Mouse (Mus musculus): ENCODE data around the gene Phactr4.
A peak's percentile ranks its signal among the peaks of the same experiment; 100 is the strongest.
"Not testable (repeated sequence)": the region's sequence is repeated elsewhere in the genome, so short reads cannot be mapped to it uniquely, and the experiment has no call there.

Gene Phactr4

DNA sequence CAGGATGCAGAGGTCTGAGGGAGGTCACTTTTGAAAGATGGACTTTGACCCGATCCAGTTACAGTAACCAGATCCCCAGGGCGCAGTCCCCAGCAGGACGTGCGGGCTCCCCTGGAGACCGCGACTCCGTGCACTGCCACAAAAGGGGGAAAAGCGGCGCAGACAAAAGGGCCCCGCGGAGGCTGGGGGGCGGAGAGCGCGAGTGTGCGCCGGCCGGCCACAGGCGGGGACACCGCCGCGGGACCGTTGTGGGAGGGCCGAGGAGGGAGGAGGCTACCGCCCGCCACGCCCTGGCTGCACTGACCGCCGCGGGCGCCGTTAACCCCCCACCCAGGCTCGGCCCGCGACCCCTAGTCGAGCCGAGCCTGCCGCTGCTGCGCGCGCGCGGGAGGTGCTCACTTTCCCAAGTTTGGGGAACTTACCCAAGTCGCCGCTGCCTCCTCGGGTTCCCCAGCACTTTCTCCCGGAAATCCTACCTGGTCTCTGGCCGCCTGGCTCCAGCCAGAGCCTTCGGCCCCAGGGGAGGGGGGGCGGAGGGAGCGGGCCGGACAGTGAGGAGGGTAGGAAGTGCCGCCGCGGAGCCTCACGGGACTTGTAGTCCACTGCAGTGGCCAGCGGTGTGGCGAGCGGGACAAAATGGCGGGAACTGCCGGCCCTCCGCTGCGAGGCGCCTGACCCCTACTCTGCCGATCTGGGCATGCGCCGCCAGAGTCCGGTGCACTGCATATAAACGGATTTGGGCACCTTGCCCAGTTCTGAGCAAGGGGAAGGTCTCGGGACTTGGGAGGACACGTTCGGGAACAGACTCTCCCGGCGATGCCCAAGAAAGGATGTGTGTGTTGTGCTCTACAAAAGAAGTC, at the start of gene Phactr4:
Gene Phactr4 (minus strand): TSS at position 567 of the 860 bp plus-strand sequence.
- peak; percentile 80 to 83 for DNase-seq (ENCODE audit: low read depth in 1 of 2, low spot score in 2 of 2)

GRCm38 (mm10) chr4:132469873-132470272, 47.6 kb upstream of the Phactr4 start:
- DNase-seq (ENCODE audit: low read depth in 1 of 2, low spot score in 2 of 2), result no peak

- DNase-seq (ENCODE audit: low read depth in 1 of 2, low spot score in 2 of 2), result no peak
These were observed 41.9 kb upstream of the Phactr4 start for GRCm38 (mm10) chr4:132464255-132464613.

DNA sequence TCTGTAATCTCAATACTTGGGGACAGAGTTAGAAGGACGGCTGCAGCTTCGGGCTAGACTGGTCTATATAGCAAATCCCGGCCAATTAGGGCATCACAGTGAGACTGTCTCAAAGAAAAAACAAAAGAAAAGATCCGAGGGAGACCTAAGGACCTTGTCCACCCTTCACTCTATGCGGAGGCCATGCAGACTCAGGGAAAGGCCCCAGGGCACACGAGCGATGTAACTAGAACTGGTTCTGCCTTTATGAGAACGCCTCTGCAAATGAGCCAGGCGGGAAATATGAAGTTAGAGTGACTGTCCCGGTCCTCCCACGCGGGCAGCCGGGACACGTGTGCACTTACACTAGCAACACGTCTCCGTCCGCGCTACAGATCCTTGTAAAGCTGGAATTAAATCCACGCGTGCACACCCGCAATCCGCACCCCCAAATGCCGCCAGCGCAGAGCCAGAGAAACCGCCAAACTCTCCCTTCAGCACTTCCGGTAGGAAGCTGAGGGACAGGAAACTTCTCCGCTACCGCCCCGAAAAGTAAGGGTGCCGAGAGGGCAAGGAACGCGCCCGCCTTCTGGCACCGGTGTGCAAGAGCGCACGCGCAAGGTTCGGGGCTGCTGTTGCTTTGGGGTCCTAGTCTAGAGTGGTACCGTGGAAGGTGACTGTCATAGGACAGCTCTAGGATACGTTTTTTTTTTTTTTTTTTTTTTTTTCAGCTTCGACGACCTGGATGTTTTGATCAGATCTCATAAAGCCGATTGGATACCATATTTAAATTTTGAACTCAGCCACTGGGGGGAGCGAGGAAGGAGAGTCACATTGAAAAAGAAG, 41.4 kb upstream of the Phactr4 start, which contains the start of gene Med18:
Gene Med18 (minus strand): TSS at position 492 of the 825 bp plus-strand sequence.
- peak; percentile 66 to 80 for DNase-seq (ENCODE audit: low read depth in 1 of 2, low spot score in 2 of 2)

- no peak for DNase-seq (ENCODE audit: low read depth in 1 of 2, low spot score in 2 of 2)
These were observed 40.5 kb upstream of the Phactr4 start for GRCm38 (mm10) chr4:132462836-132463235.

DNA sequence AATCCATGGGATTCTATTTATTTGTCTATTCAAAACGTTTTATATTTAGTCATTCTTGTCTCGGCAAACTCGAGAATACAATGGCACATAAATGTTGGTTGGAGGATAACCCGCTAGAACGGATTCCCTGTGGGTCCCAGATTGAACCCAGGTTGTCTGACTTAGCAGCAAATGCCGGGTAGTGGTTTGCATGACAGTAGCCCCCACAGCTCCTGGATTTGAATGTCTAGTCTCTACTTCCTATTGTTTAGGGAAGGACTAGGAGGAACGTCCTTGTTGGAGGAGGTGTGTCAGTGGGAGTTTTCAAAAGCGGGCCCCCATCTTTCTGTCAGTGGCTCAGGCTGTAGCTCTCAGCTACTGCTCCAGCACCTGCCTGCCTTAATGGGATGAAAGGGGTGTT, 37.9 kb upstream of the Phactr4 start:
- DNase-seq (ENCODE audit: low read depth in 1 of 2, low spot score in 2 of 2), result no peak

DNA sequence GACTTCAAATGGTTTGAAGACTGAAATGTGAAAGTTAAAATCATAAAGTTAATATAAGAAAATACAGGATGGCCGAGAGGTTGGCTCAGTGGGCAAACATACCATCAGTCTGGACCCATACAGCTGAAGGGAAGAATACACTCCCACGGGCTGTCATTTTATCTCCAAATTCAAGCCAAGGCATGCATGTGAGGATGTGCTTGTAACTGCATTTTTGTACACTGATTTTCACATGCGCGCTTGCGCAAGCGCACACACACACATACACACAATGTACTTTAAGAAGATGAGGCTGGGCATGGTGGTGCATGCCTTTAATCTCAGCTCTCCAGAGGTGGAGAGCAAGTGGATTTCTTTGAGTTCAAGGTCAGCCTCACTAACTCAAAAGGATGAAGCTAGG, 33.3 kb upstream of the Phactr4 start:
- no peak for DNase-seq (ENCODE audit: low read depth in 1 of 2, low spot score in 2 of 2)

DNA sequence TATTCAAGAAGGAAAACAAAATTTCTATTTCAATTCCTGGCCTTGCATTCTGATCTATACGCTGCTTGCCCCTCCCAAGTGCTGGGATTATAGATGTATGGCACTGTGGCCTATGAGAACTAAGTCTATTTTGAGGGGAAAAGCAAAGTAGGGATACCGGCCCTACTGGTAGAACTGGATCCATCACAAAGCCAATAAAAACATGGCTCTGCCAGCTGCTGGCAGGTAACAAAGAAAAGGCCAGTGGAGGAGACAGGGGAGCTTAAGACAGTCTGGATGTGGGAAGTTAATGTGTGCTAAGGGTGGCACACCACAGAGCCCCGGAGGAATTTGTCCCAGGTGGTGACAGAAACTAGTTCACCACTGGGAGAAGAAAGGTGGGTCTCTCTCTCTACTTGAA, 32.9 kb upstream of the Phactr4 start:
- no peak for DNase-seq (ENCODE audit: low read depth in 1 of 2, low spot score in 2 of 2)

DNA sequence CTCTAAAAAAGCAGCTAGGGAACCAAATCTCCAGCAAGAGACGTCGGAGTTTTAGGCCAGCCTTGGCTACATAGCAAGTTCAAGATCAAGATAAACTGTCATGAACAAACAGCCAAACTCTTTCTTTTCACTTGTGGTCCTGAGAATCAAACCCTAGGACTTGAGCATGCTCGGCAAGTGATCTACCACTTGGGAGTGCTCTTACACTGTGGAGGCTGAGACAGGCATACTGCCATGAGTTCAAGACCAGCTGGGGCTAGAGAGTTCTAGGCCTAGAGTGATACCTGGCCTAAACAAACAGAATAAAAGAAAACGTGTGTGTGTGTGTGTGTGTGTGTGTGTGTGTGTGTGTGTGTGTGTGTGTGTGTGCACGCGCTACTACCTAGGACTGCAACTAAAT, 31.9 kb upstream of the Phactr4 start:
- DNase-seq (ENCODE audit: low read depth in 1 of 2, low spot score in 2 of 2), result no peak

DNA sequence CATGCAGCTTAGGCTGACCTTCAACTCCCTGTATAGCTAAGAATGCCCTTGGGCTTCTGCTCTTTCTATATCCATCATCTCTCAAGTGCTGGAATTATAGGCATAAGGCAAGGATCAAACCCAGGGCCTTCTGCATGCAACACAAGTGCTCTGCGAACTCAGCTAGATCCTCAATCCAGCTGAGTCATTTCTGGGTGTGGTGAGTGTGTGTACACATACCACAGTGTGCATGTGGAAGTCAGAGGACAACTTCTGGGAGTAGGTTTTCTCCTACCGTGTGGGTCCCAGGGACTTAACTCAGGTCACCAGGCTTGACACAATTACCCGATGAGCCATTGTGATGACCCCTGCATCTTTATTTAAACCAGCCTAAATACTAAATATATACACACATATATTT, 27.5 kb upstream of the Phactr4 start:
- no peak for DNase-seq (ENCODE audit: low read depth in 1 of 2, low spot score in 2 of 2)

- no peak for DNase-seq (ENCODE audit: low read depth in 1 of 2, low spot score in 2 of 2)
These were observed 23.8 kb upstream of the Phactr4 start for GRCm38 (mm10) chr4:132446105-132446504.

- no peak for DNase-seq (ENCODE audit: low read depth in 1 of 2, low spot score in 2 of 2)
These were observed 22.2 kb upstream of the Phactr4 start for GRCm38 (mm10) chr4:132444516-132444915.

DNA sequence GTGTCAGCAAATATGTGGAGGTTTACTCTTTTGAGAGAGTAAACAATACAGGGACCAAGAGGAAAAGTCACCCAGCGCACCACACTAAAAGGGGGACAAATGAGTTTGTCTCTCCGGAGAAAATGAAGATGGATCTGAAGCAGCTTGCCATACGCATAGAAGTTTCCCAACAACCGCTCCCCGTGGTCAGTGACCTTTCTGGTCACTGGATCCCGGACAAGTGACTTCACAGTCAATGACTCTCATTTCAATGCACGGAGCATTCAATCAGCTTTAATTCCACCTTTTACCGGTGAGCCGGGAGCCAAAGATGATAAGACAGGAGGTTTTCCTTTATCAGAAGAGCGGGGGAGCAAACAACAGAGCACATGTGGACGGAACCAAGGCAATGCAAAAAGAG, 15.6 kb upstream of the Phactr4 start:
- DNase-seq (ENCODE audit: low read depth in 1 of 2, low spot score in 2 of 2), result no peak

DNA sequence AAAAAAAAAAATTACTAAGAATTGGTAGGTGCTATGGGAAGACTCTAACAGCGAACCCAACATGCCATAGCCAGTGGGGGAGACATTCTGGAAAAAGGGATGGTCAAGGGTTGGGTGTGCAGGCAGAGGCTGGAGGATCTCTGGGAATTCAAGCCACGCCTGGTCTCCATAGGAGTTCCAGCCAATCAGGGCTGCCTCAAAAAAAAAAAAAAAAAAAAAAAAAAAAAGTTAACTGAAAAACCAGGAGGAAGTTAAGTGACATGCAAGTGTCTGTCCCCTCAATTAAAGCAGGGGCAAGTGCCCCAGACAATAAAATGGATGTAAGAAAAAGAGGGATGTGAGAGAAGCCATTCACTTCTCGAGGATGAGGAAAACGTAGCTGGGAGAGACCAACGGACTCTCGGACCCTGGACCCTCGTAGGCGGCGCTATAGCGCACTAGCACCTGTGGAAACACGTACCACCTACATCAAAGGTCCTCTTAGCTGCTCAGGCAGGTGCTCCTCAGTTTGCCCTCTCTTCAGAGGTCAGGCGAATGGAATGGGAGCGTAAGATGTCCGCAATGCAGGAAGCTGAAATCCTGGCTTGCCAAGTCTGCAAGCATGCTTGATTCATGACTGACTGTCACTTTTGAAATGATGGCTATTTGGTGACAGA, 10.6 kb upstream of the Phactr4 start:
- no peak for DNase-seq (ENCODE audit: low read depth in 1 of 2, low spot score in 2 of 2)

- no peak for DNase-seq (ENCODE audit: low read depth in 1 of 2, low spot score in 2 of 2)
These were observed 5.8 kb upstream of the Phactr4 start for GRCm38 (mm10) chr4:132428022-132428542.

DNA sequence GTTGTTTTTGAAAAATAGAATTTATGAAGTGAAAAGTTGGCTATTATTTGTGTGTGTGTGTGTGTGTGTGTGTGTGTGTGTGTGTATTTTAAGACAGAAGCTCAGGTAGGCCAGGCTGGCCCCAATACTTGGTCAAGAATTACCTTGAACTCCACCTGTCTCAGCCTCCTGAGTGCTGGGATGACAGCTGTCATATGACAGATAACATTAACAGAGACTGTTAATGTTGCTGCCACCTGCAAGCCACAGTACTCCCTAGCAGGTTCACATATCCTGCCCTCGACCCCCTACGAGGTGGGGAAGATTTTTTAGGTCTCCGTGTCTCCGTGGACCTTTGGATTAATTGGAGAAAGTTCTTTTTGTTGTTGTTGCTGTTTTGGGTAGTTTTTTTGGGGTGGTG, 5.2 kb upstream of the Phactr4 start:
- DNase-seq (ENCODE audit: low read depth in 1 of 2, low spot score in 2 of 2), result no peak

DNA sequence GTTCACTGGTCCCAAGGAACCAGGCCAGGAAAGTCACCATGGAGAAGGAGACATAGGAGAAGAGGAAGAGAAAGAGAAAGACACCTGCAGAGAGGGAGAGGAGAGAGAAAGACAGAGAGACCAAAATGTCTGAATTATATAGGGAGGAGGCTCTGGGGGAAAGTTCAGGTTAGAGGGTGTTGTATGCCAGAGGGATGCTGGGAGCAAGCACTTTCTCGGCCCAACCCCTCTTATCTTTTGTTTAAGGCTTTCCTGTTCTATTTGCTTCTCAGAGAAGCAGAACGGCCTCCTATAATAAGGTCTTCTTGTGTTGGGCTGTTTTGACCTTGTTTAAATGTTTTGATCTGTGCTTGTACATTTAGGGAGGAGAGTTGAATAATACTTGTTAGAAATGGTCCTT, 3.7 kb upstream of the Phactr4 start:
- DNase-seq (ENCODE audit: low read depth in 1 of 2, low spot score in 2 of 2), result no peak

DNA sequence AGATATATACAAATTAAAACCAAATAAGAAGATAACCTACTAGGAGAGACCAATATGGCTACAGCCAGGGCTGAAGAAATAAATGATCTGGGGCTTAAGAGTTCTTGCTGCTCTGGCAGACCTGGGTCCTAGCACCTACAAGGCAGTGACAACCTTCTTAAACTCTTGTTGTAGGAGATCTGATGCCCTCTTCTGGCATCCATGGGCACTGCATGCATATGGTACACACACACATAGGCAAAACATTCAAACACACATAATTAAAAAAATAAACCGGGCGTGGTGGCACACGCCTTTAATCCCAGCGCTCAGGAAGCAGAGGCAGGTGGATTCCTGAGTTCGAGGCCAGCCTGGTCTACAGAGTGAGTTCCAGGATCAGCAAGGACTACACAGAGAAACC, 2.5 kb upstream of the Phactr4 start:
- DNase-seq (ENCODE audit: low read depth in 1 of 2, low spot score in 2 of 2), result no peak

DNA sequence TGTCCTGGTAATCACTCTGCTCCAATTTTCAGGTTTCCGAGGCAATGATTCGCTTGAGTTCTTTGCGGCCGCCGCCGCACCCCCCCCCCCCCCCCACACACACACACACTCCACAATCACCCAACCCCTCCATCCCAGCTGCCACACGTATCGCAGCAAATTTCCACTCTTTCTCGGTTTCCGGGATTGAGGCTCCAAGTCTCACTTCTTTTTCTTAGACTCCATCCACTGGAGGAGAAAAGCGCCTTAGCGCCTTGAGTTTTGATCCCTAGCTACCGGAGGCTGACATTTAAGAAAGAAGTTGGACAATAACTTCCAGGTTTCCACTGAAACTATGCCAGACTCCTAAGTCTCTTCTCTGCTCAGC, 750 bp downstream of the Phactr4 start:
- DNase-seq (ENCODE audit: low read depth in 1 of 2, low spot score in 2 of 2), result no peak

DNA sequence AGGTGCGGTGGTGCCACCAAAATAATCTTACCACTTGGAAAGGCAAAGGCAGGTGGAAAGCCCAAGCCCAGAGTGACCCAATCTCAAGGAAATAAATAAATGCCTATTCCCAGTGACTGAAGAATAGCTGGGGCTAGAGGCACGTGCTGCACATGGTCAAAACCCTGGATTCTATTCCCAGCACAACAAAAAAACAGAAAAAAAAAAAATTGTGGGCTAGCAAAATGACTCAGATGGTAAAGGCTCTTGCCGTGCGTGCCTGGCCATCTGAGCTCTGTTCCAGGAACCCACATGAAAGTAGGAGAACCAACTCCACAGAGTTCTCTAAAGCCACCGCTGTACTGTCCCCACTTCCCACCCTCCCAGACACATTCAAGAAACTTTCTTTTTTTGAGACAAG, 1.8 kb downstream of the Phactr4 start:
- DNase-seq (ENCODE audit: low read depth in 1 of 2, low spot score in 2 of 2), result no peak

GRCm38 (mm10) chr4:132415966-132416365, 6.3 kb downstream of the Phactr4 start:
- no peak for DNase-seq (ENCODE audit: low read depth in 1 of 2, low spot score in 2 of 2)

- DNase-seq (ENCODE audit: low read depth in 1 of 2, low spot score in 2 of 2), result not testable (repeated sequence)
These were observed 9.0 kb downstream of the Phactr4 start for GRCm38 (mm10) chr4:132413257-132413656.
